ENCODE assay signal across 22 mouse cellular contexts in the genomic region with DNA sequence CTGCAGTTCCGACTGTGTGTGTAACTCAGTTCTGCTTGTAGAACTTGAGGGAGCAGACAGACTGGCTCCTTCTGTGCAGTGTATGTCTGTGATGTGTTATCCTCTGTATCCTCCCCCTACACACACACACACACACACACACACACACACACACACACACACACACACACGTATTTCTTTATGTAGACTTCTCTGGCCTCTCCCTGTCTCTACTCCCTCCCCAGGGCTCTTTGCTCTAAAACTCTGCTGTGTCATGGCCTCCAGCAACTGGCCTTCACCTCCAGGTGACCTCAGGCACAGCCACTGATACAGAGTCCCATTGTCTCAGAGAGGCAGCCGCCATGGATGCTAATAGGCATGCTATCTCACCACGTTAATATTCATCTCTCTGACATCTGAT. TPM values are rescaled to one million over a fixed set of nuclear protein-coding genes. Genes with fewer than 3 reads are reported as not detected.
DNase-seq lines count a peak whose midpoint lies in the region; ATAC-seq and TF ChIP-seq lines count a peak whose summit lies in the region.
"Had no signal": no experiment of that assay in that cellular context is flagged by ENCODE, and none has a peak within 500 bp of the region (broad histone marks: within the 10 kb centered on the region; RNA-seq: fewer than 3 reads in every experiment).

No protein-coding gene starts in this region.

- H3K27ac ChIP-seq in intestine, embryonic 14.5 days (ENCODE audit: low read depth), result no peak overlapping the region
- H3K27ac ChIP-seq in intestine, postnatal 0 days (ENCODE audit: low read depth, low read length), result no peak overlapping the region
- H3K27ac ChIP-seq in ES-E14 (ENCODE audit: insufficient read depth, low read depth, low read length, poor library complexity, severe bottlenecking), result no peak overlapping the region
- no peak overlapping the region for H3K27ac ChIP-seq in midbrain, embryonic 10.5 days (replicated peaks)
- H3K27ac ChIP-seq: embryonic facial prominence, embryonic 13.5 days; forebrain, embryonic 15.5 days; heart, embryonic 13.5 days; hindbrain, postnatal 0 days; kidney, postnatal 0 days; liver, embryonic 15.5 days had no signal

- H3K9me3 ChIP-seq in intestine, embryonic 14.5 days (ENCODE audit: control insufficient read depth, low read length), result no peaks in the 10 kb centered on the region
- no peaks in the 10 kb centered on the region for H3K9me3 ChIP-seq in intestine, postnatal 0 days (ENCODE audit: control insufficient read depth)
- H3K9me3 ChIP-seq in ES-E14 (ENCODE audit: control insufficient read depth, insufficient read depth, low read depth, low read length), result no peaks in the 10 kb centered on the region
- H3K9me3 ChIP-seq in midbrain, embryonic 10.5 days (replicated peaks), result no peaks in the 10 kb centered on the region
- H3K9me3 ChIP-seq: embryonic facial prominence, embryonic 13.5 days; forebrain, embryonic 15.5 days; G1E; heart, embryonic 13.5 days; liver, embryonic 15.5 days had no signal

- H3K36me3 ChIP-seq in intestine, embryonic 14.5 days (ENCODE audit: control insufficient read depth, insufficient read depth, low read length), result no peaks in the 10 kb centered on the region
- H3K36me3 ChIP-seq in intestine, postnatal 0 days (ENCODE audit: control insufficient read depth, insufficient read depth), result no peaks in the 10 kb centered on the region
- H3K36me3 ChIP-seq in ES-E14 (ENCODE audit: control insufficient read depth, insufficient read depth, low read length, poor library complexity, severe bottlenecking), result no peaks in the 10 kb centered on the region
- H3K36me3 ChIP-seq in midbrain, embryonic 10.5 days, result no peaks in the 10 kb centered on the region
- H3K36me3 ChIP-seq: embryonic facial prominence, embryonic 13.5 days; forebrain, embryonic 15.5 days; G1E; heart, embryonic 13.5 days; liver, embryonic 15.5 days had no signal

- no peak overlapping the region for H3K9ac ChIP-seq in intestine, embryonic 14.5 days (ENCODE audit: low read length)
- H3K9ac ChIP-seq in intestine, postnatal 0 days (ENCODE audit: low read depth, low read length), result no peak overlapping the region
- no peak overlapping the region for H3K9ac ChIP-seq in ES-E14 (ENCODE audit: insufficient read depth, low read depth, low read length, poor library complexity, severe bottlenecking)
- H3K9ac ChIP-seq: embryonic facial prominence, embryonic 13.5 days; forebrain, embryonic 15.5 days; heart, embryonic 13.5 days; liver, embryonic 15.5 days had no signal

- no peaks in the 10 kb centered on the region for H3K27me3 ChIP-seq in intestine, embryonic 14.5 days (replicated peaks; ENCODE audit: control insufficient read depth, insufficient read depth, low read length)
- no peaks in the 10 kb centered on the region for H3K27me3 ChIP-seq in intestine, postnatal 0 days (replicated peaks; ENCODE audit: control insufficient read depth, insufficient read depth, low read length)
- peaks cover 6% of the 10 kb centered on the region; the same call in 1 of the 2 replicates for H3K27me3 ChIP-seq in midbrain, embryonic 10.5 days (ENCODE audit: low read depth, poor library complexity, severe bottlenecking)
- H3K27me3 ChIP-seq: forebrain, embryonic 15.5 days had no signal

- DNase-seq in intestine, embryonic 14.5 days (ENCODE audit: low spot score), result no peak
- no peak for DNase-seq in ES-E14 (ENCODE audit: low read depth, low spot score)
- peak; percentile 69 for DNase-seq in embryo, embryonic 11 days
- peak; percentile 79 for DNase-seq in retina, postnatal 1 day
- DNase-seq in layer of hippocampus, adult 9-10 months (ENCODE audit: low spot score), result no peak
- DNase-seq in midbrain, embryonic 10.5 days (ENCODE audit: low spot score), result no peak
- DNase-seq: adrenal gland, postnatal 25 days; cerebellum, adult 11 months; cerebellum, postnatal 25 days; kidney, adult 18-20 months; layer of hippocampus, postnatal 36 days; right cerebral cortex, postnatal 25 days; thymus, adult 2 months had no signal

- no peak for TF ChIP-seq CTCF in intestine, postnatal 0 days (IDR thresholded peaks at IDR 0.05; ENCODE audit: low read depth)

- in situ Hi-C loops in ES-E14 (cut with MboI; ENCODE audit: low sequenced_read_pairs in 2 of 2, unreplicated experiment in 2 of 2), result no loop called here

- WGBS in intestine, embryonic 14.5 days, result 42% methylated on average over 4 of the region's 4 CpGs
- WGBS in intestine, postnatal 0 days, result 33% methylated on average over 4 of the region's 4 CpGs
- 53% methylated on average over 4 of the region's 4 CpGs for WGBS in midbrain, embryonic 10.5 days

- no peak overlapping the region for H3K4me3 ChIP-seq in intestine, embryonic 14.5 days (ENCODE audit: low read depth, low read length)
- no peak overlapping the region for H3K4me3 ChIP-seq in intestine, postnatal 0 days (ENCODE audit: low read depth, low read length)
- no peak overlapping the region for H3K4me3 ChIP-seq in ES-E14 (ENCODE audit: insufficient read depth in 1 of 2, low read depth in 1 of 2, low read length in 2 of 2, poor library complexity in 1 of 2, severe bottlenecking in 1 of 2)
- no peak overlapping the region for H3K4me3 ChIP-seq in midbrain, embryonic 10.5 days
- H3K4me3 ChIP-seq: embryonic facial prominence, embryonic 13.5 days; forebrain, embryonic 15.5 days; heart, embryonic 13.5 days; liver, embryonic 15.5 days had no signal

- no peaks in the 10 kb centered on the region for H3K4me1 ChIP-seq in intestine, embryonic 14.5 days (replicated peaks; ENCODE audit: control insufficient read depth, insufficient read depth, low read length)
- no peaks in the 10 kb centered on the region for H3K4me1 ChIP-seq in intestine, postnatal 0 days (replicated peaks; ENCODE audit: control insufficient read depth, insufficient read depth, low read length)
- peaks cover 0 to 4% of the 10 kb centered on the region in 2 experiments; a peak in 2 of 4 replicates for H3K4me1 ChIP-seq in ES-E14 (ENCODE audit: control insufficient read depth in 2 of 2, insufficient read depth in 2 of 2, low read length in 2 of 2, poor library complexity in 1 of 2)
- peaks cover 5% of the 10 kb centered on the region for H3K4me1 ChIP-seq in midbrain, embryonic 10.5 days
- H3K4me1 ChIP-seq: embryonic facial prominence, embryonic 13.5 days; forebrain, embryonic 15.5 days; heart, embryonic 13.5 days; liver, embryonic 15.5 days had no signal

- H3K4me2 ChIP-seq in intestine, embryonic 14.5 days (ENCODE audit: low read length), result no peak overlapping the region
- H3K4me2 ChIP-seq in intestine, postnatal 0 days (replicated peaks; ENCODE audit: low read depth), result no peak overlapping the region
- H3K4me2 ChIP-seq: embryonic facial prominence, embryonic 13.5 days; forebrain, embryonic 15.5 days; heart, embryonic 13.5 days; liver, embryonic 15.5 days had no signal

- ATAC-seq in intestine, embryonic 14.5 days (replicated peaks; ENCODE audit: low FRiP score, low TSS enrichment, low read depth), result 0 out of 2 replicates have a peak, but pooled peaks have one; percentile 53
- ATAC-seq in intestine, postnatal 0 days, result no peak
- ATAC-seq: forebrain, embryonic 15.5 days; hindbrain, postnatal 0 days; midbrain, embryonic 16.5 days had no signal

TF ChIP-seq in ES-E14, 5 proteins besides CTCF, POLR2A, EP300 and RAD21:
- TF ChIP-seq MAFK (IDR thresholded peaks at IDR 0.05; ENCODE audit: insufficient read depth, low read depth, low read length), result peak; percentile 53
- TF ChIP-seq HCFC1 (IDR thresholded peaks at IDR 0.05; ENCODE audit: borderline replicate concordance, insufficient read depth, low read length), result no peak
- TF ChIP-seq ZC3H11A (IDR thresholded peaks at IDR 0.05; ENCODE audit: borderline replicate concordance, low read depth, low read length), result no peak

RNA-seq across cellular contexts. Expression of a gene that starts 10.3 kb away (rescaled TPM):
- polyA plus RNA-seq in intestine, embryonic 14.5 days (2014; fragmentation: Nextera tagmentation; extraction: Ambion mirVana), result 14.1 and 14.9 TPM in 2 replicates
- polyA plus RNA-seq in intestine, postnatal 0 days (2015; fragmentation: Nextera tagmentation; extraction: Ambion mirVana), result 7.3 and 7.5 TPM in 2 replicates
- 23.6 and 29.4 TPM in 2 replicates for total RNA-seq in ES-E14 (2012; rRNA removed)
- polyA plus RNA-seq in midbrain, embryonic 10.5 days (2016; fragmentation: Nextera tagmentation; extraction: Ambion mirVana), result 25.0 and 25.1 TPM in 2 replicates

Comparison
In these comparisons a context has a peak if more than half of its experiments do, and no peak if none do; other contexts are left out.
1. DNase-seq: peak in embryo, embryonic 11 days (single experiment) and retina, postnatal 1 day (single experiment); none in intestine, embryonic 14.5 days (single experiment), ES-E14 (single experiment), layer of hippocampus, adult 9-10 months (single experiment) and midbrain, embryonic 10.5 days (single experiment).